Mouse (Mus musculus): ENCODE measurements at regions not wholly inside any gene's neighbourhood (a gene's known extent, or its start where the extent isn't known, plus 50 kb on each side); places are given as distances from the start of the nearest gene placed in this dataset.

DNA sequence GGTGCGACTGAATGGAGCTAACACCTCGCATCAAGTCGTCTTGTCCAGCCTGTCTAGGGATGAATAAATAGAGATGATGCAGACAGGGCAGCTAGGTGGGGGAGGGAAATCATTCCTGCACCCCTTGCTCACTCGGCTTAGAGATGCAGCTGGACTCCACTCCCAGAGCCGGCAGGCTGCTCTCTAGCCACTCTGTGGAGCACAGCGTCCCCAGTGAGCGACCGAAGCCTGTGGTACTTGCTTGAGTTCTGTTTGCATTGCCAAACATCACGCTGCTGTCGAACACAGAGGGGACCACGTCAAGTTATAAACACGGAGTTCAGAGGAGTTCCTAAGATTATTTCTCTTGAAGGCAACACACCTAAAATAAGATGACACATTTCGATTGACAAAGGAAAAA is 439.9 kb upstream of the Smarca2 start:
- no peak for TF ChIP-seq CTCF (IDR thresholded peaks at IDR 0.05; ENCODE audit: insufficient read depth, low read length)
- no peak for TF ChIP-seq POLR2A (IDR thresholded peaks at IDR 0.05; ENCODE audit: borderline replicate concordance, extremely low read depth, low read depth, low read length)

All from lung, adult 2 months (tissue).